Mouse (Mus musculus): ENCODE data around the gene Gadd45a.

DNA sequence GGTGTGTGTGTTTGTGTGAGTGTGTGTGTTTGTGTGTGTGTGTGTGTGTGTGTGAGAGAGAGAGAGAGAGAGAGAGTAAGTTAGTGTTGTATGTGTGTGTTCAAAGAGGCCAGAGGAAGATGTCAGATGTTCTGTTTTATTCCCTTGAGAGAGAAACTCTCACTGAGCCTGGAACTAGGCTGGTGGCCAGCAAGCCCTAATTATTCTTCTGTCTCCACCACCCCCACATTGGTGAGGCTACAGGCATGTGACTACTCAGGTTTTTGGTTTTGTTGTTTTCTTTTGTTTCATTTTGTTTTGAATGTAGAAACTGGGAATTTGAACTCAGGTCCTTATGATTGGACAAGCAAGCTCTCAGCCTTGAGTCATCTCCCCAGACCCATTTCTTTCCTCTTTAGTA, 37.6 kb upstream of the Gadd45a start:
- TF ChIP-seq CTCF (IDR thresholded peaks at IDR 0.05; ENCODE audit: low read depth, low read length) (no peak), POLR2A (IDR thresholded peaks at IDR 0.05; ENCODE audit: insufficient read depth, low read length) (no peak), EP300 (IDR thresholded peaks at IDR 0.05; ENCODE audit: insufficient read depth, low read depth, low read length) (no peak)
